Mouse (Mus musculus): ENCODE data around the gene Kdm7a.

The Kdm7a gene

GRCm38 (mm10) chr6:39206581-39207461, at the start of gene Kdm7a:
Kdm7a (minus strand) TSS chr6:39206789.
- peak; percentile 45 for DNase-seq (ENCODE audit: low spot score)

DNA sequence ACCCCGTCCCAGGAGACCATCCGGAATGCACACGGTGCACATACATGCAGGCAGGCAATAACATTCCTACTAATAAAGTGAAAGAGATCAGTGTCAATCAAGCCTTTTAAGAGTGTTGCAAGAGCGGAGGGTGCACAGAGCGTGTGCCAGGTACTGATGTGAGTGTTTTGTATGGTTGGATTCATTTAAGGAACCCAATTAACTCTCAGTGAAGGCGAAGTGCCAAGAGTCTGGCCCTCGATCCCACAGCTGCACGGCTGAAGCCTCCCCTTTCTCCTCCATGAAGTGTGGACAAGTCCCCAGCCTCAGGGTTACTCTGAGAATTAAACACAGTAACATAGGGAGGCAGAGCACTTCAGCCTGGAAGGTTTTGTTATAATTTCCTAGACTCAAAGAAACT, 48.7 kb upstream of the Kdm7a start:
- DNase-seq (ENCODE audit: low spot score), result no peak

GRCm38 (mm10) chr6:39250055-39250454, 43.5 kb upstream of the Kdm7a start:
- DNase-seq (ENCODE audit: low spot score), result no peak

GRCm38 (mm10) chr6:39249176-39249770, 42.7 kb upstream of the Kdm7a start:
- DNase-seq (ENCODE audit: low spot score), result no peak

DNA sequence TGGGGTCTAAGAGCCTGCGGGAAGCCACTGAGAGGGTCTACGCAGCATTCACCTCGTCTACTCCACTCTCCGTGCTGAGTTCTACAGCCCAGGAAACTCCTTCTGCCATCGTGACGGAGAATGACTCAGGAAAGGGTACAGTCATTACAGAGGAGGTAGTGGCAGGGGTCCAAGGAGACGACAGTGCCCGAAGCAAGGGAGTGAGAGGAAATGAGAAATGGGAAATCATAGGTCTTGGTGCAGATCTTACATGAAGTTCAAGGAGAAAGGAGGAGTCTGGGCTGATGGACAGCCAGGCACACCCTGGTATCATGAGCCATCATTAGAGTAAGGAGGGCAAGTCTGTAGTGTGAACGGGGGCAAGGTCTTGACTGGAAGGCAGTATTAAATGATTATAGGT, 37.5 kb upstream of the Kdm7a start:
- no peak for DNase-seq (ENCODE audit: low spot score)

- no peak for DNase-seq (ENCODE audit: low spot score)
These were observed 36.9 kb upstream of the Kdm7a start for GRCm38 (mm10) chr6:39243511-39243961.

GRCm38 (mm10) chr6:39242718-39243471, 36.3 kb upstream of the Kdm7a start:
- DNase-seq (ENCODE audit: low spot score), result peak; percentile 30

GRCm38 (mm10) chr6:39241421-39241891, 34.9 kb upstream of the Kdm7a start:
- no peak for DNase-seq (ENCODE audit: low spot score)

DNA sequence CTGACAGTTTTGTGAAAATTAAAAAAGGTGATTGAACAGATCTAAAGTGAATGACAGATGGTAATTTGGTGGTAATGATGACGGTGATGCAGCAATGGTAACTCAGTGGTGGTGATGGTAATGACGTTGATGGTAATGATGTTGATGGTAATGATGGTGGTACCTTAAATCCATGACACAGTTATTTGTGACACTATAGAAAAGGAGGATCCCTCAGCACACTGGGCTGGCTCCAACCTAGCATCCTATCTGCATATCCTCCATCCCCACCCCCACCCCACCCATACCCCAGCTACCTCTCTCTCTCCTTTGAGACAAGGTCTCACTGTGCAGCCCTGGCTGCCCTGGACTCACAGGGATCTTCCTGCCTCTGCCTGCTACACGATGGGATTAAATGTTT, 34.4 kb upstream of the Kdm7a start:
- no peak for DNase-seq (ENCODE audit: low spot score)

- no peak for DNase-seq (ENCODE audit: low spot score)
These were observed 31.3 kb upstream of the Kdm7a start for GRCm38 (mm10) chr6:39237887-39238286.

- DNase-seq (ENCODE audit: low spot score), result no peak
These were observed 26.0 kb upstream of the Kdm7a start for GRCm38 (mm10) chr6:39232617-39233016.

DNA sequence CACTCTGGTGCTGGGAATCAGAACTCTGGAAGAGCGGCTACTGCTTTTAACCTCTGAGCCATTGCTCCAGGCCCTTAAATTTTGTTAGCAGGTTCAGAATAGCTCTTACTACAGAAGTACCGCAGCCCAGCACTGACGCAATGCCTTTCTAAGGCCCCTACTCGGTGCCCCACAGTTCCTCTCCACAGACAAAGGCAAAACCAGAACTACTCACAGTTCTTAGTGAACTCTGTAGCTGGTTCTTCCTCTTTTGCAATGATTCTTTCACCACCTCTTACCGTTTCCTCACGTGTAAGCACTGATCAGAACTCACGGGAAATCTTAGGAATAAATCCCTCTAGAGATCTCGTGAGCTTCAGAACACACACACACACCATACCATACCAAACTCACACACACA, 24.1 kb upstream of the Kdm7a start:
- no peak for DNase-seq (ENCODE audit: low spot score)

DNA sequence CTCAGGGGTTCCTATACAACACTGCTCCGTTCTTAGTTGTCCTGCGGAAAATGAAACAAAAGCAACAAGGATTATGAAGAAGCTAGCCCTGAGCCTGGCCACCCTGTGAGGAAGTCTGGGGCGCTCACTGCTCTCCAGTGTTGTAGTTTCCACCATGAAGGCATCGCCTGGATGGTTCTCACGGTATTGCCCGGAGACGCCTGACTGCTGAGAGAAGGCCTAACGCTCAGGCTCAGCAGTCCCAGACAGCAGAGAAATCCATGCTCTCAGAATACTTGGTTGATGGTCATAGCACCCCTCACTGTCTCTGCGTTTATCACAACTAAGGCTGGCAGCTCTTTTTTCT, 20.0 kb upstream of the Kdm7a start:
- no peak for DNase-seq (ENCODE audit: low spot score)

- no peak for DNase-seq (ENCODE audit: low spot score)
These were observed 19.5 kb upstream of the Kdm7a start for GRCm38 (mm10) chr6:39225876-39226609.

GRCm38 (mm10) chr6:39223328-39223885, 16.8 kb upstream of the Kdm7a start:
- DNase-seq (ENCODE audit: low spot score), result no peak

GRCm38 (mm10) chr6:39222487-39222886, 15.9 kb upstream of the Kdm7a start:
- DNase-seq (ENCODE audit: low spot score), result no peak

GRCm38 (mm10) chr6:39217961-39218360, 11.4 kb upstream of the Kdm7a start:
- DNase-seq (ENCODE audit: low spot score), result no peak

GRCm38 (mm10) chr6:39217138-39217537, 10.5 kb upstream of the Kdm7a start:
- no peak for DNase-seq (ENCODE audit: low spot score)

DNA sequence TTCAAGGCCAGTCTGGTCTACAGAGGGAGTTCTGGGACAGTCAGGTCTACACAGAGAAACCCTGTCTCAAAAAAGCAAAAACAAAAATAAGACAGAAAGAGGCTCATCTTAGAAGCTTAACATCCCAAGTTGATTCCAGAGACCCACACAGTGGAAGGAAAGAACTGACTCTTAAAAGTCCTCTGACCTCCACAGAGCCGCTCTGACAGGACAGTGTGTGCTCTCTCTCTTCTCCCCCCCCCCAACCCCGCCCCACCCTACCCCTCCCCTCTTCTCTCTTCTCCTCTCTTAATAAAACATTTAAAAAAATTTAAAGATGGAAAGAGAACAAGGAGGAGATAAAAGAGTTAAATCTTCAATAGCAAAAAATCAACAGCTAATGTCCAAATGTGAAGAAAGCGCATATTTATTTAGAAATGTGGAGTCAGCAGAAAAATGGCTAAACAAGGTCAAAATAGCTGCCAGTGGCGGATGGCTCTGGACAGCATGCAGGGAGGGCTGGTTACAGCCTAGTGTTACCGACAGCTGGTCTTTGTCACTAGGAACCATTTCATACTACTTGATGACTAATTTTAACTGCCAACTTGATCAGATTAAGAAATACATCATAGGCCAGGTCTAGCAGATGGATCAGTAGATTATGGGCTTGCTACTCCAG, 8.5 kb upstream of the Kdm7a start:
- no peak for DNase-seq (ENCODE audit: low spot score)

GRCm38 (mm10) chr6:39209677-39210076, 3.1 kb upstream of the Kdm7a start:
- DNase-seq (ENCODE audit: low spot score), result no peak

DNA sequence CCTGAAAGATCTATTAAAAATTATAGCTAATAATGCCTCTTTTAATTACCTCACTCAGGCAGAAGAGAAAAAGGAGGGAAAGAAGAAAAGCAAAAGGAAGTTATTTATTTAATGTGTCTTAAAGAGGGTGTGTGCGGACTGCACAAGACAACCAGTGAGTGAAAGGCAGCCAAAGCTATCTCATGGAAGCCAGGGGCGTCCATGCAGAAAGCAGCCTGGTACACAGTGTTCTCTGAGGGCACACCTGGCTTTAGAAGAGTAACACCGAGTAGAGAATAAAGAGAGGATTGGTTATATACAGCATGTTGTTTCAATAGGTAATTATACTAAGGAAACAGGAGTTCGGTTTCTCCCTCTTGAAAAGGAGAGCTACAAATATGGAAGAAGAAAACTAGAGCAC, 1.6 kb upstream of the Kdm7a start:
- DNase-seq (ENCODE audit: low spot score), result no peak

Measured in urinary bladder, postnatal 10 days (tissue).